Mouse (Mus musculus) ES-E14 (cell line): Measurements from ENCODE around the gene Tbc1d16.

ENCODE experiments used
- CHD2 ChIP-seq: IDR thresholded peaks from 2 replicates; pipeline ENCODE4 v1.6.1; 2014; ENCODE audit warnings: mild to moderate bottlenecking, low read depth, low read length, inconsistent platforms
- HCFC1 ChIP-seq: IDR thresholded peaks from 2 replicates; pipeline ENCODE4 v1.6.1; 2012; ENCODE audit warnings: low read length, inconsistent platforms, borderline replicate concordance; ENCODE audit not compliant: insufficient read depth
- ZC3H11A ChIP-seq: IDR thresholded peaks from 2 replicates; pipeline ENCODE4 v1.6.1; 2012; ENCODE audit warnings: low read depth, mild to moderate bottlenecking, inconsistent platforms, low read length, borderline replicate concordance
- ZNF384 ChIP-seq: IDR thresholded peaks from 2 replicates; pipeline ENCODE4 v1.6.1; 2012; ENCODE audit warnings: low read depth, low read length, inconsistent platforms

DNA sequence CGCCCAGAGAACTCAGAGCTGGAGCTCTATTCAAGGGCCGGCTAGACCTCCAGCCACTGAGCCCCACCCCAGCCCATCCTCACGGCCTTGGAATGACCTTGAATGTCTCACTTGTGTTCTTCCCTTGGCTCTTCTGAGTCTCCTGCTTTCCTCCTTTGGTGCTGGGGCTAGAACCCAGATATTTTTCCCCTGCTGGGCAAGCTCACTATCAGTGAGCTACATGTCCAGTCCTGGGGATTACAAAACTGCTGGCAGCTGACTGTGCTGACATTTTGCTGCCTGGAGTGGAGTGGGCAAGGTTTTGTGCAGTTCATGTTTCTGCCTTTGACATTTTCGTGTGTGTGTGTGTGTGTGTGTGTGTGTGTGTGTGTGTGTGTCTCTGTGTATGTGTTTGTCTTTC, 111.3 kb downstream of the Tbc1d16 start:
- TF ChIP-seq CHD2 (no peak), HCFC1 (no peak), ZNF384 (no peak), ZC3H11A (no peak)
